Mouse (Mus musculus) layer of hippocampus, adult 11-12 months (tissue): ENCODE measurements around the gene Ric8b.

Source experiments
- DNase-seq: peaks from one replicate; pipeline ENCODE4 v3.0.0; 2022; ENCODE audit warnings: low spot score

Gene Ric8b

DNA sequence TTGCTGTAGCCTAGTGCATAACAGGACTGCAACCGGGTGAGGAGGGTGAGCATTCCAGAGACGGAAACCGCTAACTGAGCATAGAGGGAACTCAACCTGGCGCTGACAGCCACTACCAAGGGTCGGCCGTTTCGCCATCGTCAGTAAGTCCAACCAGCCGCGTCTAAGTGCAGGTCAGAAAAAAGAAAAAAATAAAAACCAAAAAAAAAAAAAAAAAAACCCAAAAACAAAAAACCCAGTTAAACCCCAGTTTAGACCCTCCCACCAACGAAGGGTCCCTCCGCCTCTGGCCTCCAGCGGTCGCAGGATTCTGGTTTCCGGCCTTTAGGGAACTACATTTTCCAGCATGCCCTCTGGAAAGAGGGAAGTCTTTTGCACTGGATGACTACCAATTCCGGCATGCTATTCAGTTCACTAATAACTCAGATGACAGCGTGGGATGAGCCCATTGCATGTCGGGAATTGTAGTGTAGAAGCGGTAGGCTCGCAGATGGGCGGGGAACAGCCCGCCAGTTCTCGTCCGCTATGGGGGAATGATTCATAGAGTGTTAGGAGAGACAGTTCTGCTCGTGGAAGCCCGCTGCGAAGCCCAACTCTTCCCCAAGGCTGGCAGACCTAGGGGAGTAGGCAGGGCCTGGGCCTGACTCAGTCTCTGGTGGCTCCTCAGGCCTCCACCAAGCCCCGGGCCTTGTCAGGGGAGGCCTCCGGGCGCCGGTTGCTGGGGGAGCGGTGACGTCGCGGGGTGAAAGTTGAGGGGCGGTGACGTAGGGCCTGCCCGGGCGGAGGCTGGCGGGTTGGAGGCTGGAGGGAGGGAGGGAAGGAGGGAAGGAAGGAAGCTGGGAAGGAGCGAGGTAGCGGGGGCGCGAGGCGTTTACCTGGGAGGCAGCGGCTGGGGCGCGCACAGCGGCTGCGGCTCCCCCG, at the start of gene Ric8b:
Gene Ric8b, plus strand, starts transcription at position 807 of the 921 bp plus-strand sequence.
- peak; percentile 95 for DNase-seq

DNA sequence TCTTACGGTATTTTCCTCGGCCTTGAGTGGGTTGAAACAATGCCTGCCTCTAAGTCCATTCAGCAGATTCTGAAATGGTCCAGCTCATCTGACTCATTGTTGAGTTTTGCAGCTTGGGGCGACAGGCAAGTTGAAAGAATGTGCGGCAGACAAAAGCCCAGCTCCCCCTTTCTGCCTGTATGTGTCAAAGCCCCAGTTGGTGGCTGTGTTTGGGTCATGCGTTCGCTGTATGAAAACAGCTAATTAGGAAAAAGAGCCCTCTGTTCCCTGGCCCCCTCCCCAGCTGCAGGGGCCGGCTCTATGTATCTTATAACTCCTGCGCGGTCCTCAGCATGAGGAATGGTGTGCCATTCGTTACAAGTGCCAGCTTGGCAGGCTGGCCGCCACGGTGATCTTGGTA, 46.1 kb upstream of the Ric8b start:
- no peak for DNase-seq

DNA sequence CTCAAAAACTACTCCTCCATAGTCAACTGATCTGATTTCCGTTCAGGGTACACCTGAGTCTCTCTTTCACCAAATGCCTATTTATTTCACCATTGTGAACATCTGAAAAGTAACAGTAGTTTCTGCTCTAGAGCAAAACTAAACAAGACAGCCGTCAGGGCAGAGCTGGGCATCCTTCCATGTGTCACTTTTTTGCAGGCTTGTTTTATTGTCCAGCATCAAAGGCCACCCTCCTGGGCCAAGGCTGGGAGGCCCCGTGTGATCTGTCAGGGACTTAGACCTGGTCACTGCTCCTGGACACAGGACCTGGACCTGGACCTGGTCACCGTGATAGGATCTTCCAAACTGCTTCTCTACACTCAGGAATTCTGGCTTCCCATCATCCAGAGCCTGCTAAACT, 45.5 kb upstream of the Ric8b start:
- no peak for DNase-seq

DNA sequence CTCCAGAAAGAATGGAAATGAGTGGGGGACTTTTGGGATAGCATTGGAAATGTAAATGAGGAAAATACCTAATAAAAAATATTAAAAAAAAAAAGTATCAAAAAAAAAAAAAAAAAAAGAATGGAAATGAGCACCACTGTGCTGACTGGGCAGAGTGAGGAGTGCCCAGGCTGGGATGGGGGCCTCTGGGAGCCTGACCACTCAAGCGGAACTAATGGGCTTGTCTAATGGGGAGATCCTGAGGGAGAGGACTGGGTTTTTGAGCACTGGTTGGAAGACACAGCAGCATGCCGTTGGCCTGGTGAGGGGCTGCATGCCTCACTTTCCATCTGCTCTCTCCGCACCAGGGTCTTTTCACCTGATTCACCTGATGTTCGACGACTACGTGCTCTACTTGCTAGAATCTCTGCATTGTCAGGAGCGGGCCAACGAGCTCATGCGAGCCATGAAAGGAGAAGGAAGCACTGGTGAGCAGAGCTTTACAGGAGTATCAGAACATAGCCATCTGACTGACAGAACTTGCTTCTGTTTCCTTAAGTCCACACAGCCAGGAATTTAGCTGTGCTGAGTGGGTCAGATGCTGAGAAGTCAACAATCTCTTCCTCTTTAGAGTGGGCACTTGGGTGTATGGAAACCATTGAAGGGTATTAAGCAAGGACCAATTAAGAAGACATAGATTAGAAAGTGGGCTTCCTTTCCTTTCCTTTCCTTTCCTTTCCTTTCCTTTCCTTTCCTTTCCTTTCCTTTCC, 37.4 kb upstream of the Ric8b start:
- no peak for DNase-seq

DNA sequence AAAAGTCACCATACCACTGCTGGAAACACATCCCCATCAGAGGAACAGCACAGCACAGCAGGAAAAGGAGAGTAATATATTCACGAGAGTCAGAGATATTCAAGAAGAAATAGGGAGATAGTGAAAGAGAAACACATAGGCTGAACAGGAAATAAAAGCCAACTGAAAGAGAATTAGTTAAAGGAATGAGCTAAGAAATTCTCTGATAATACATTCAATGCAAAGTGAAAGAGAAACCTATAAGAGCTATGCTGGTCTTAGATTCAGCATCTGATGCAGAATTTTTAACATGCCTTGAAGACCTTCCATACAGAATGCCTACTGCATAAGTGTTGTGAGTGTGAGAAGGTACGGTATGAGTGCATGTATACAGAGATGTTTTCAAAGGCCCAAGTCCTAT, 34.9 kb upstream of the Ric8b start:
- no peak for DNase-seq

DNA sequence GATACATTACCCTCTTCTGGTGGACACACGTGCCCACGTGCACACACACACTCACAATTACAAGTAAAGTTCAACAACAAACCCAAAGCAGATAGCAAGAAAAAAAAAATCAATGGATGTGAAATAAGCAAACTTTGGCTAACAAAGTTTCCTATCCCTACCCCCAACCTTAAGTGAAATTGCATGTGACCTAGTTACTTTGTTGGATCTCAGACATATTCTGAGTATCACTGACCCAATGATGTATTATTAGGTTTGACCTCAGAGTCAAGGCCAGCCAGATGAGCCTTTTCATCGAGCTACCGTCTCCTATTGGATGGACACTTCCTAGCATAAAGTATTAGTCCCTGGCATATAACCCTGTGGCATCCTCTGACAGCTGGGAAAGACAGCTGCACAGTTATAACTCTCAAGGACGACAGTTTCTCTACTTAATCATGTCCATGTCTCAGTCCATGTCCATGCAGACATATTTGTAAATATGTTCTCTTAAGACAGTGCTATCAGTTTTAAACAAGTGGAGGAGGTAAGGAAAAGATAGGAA, 32.0 kb upstream of the Ric8b start:
- no peak for DNase-seq

DNA sequence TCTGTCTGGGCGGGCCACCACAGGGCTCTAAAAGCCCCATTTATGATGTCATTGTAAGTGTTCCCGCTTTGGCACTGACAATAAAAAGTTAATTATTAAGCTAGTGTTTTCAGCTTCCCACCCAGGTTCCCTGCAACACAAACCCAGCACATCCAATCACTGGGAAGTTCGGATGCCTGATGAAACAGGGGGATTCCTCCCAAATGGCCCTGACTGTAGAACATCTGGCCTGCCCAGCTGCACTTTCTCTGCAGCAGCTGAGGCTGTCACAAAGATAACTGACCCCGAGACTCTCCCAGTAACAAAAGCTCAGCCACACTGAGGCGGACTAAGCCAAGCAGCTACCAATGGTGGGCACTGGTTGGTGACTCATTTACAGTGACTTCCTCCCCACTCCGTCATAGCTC, 31.2 kb upstream of the Ric8b start:
- no peak for DNase-seq

DNA sequence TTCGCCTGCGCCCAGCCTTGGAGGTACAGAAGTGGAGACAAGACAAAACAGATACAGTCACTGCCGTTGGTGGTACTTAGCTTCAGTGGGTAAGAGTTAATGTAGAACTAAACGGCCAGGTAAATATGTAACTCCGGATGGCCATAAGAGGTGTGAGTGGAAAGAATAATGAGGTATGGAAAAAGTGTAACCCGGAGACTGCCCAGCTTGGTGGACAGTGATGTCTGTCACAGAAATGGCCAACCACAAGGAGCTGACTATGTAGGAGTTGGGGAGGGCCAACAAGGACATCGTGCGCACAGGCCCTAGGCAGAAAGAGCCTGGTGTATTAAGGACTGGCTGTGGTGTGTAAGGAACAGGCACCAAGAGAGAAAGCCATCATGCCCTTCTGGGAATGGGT, 30.6 kb upstream of the Ric8b start:
- no peak for DNase-seq

DNA sequence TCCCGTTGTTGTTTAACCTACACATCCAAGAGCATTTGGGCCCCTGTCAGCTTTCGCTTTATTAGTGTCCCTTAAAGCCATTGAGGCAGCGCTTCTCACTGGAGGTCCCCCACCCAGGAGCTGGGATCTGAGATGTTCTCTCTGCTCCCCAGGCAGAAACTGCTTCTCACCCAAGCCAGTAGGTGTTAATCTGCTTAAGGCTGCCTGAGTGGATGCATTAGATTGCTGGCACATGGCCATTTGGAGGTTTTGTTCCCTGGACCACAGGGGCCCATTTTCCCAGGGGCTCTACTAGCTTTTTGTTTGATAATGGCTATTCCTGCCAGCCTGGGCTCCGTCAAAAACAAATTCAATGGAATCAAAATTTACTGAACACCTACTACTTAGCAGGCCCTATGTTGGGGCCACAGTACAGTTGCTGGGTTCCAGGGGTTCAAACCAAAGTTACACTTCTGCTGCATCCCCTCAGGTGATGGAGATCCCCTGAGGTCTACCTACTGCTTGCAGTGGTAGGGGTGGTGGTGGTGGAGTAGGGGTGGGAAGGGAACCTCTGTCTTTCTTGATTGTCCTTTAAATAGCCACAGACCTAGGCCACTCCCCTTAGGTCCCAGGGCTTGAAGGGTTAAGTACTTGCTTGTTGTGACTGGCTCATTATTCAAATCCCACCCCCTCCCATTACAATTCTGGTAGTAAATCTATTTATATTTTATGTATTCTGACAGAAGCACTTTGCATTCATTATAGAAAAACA, 28.1 kb upstream of the Ric8b start:
- no peak for DNase-seq

DNA sequence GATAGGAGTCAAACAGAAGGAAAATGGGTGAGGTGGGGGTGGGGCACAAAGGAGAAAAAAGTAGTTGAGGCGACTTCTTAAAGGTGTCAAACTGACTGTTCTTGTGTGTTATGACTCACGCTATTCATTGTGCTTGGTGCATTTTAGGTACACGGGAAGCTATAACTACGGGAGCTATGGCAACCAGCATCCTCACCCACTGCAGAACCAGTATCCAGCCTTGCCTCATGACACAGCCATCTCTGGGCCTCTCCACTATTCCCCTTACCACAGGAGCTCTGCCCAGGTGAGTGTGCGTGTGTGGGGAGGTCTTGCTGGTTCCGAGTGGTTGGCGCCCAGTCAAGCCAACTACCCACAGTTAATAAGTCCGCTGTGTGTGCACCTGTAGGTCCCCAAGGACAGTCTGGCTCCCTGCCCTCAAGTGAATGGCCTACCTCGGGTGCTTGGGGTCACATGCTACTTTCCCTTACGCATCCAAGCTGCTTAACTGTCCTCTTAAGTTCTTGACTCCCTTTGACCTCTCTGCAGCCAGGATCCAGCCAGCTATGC, 21.5 kb upstream of the Ric8b start:
- DNase-seq = no peak

DNA sequence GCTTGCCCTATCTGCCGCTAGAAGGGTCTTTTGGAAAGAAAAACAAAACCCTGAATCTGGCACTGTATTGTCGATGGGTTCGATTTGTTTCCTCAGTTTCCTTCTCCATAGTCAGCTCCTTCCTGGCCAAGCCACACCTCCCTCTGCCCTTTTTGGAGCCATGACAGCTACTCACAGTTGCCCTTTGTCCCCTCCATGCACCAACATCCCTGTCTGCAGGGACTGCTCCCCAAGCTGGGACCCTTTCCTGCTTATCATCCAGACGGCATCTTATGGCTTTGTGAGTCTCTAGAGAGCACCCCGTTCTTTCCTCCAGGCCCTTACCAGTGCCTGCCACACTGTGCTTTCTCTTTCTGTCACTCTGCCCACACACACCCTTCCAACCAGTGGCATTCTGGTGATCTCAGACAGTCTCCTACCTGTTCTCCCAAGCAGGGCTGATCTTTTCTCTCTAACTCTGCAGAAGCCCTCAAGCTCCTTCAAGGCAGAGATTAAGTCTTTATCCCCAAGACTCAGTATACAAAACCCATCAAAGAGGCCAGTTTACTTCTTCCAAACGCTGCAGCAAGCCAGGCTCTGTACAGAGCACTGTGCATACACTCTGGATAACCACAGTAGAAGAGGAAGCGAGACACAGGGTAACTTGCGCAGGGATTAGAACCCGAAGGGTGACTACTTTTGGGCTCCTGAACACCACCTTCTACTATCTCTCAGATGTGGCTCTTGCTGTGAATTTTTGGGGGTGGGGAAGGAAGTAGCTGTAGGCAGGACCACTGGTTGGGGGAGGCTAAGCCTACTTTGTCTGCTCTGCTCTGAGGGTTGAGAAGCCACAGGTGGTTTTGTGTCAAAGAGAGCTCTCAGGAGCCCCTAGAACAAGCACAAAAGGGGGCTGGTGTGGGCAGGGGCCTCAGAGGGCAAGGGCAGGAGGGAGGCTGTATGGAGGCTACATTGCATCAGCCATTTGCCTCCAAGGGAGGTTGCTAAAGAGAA, 20.2 kb upstream of the Ric8b start:
- no peak for DNase-seq

DNA sequence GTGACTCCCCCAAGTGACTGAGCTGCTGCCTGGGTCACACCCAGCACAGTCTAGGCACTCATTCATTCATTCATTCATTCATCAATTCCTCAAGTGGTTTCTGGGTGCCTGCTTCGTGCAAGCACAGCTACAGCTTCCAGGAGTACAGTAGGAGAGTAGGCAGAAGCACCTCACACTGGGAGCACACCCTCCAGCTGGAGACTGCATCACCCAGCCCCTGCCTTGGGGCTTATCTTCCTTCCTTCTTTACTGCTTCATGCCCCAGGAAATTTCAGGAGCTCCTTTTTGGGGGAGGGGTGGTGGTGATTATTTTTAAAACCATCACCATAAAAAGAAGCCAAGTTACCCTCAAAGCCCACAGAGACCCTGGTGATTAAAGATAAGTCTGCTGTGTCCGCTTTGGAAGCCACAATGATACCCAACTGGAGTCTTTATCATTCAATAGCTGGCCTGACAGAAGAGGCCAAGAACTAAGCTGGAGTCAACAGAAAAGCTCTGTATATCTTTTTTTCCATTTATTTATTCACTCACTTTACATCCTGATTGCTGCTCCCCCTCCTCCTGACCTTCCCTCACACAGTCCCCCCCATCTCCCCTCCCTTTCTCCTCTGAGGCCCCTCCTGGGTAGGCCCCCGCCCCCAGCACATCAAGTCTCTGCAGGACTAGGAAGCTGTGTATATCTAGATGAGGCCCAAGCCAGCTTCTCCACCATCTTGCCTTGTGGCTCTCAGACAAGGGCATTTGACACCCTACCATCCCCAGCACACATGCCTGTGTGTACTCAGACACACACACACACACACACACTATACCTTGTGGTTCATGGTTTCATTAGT, 19.1 kb upstream of the Ric8b start:
- DNase-seq = no peak

DNA sequence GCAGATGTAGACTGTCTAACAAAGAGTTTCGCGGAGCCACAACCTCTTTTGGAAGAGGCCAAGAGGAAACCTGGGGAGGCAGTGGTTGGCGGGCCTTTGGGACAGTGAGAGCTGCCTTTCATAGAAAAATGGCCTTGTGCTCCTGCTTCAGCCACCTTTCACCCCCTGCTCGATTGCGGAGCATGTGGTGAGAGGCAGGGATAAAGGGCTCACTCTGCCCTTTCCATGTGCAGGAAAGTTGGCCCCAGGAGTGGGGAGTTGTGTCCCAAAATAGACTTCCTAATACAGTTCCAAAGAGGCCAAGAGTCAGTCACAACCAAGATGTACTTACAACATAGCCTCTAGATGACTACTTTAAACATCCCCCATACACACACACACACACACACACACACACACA, 15.7 kb upstream of the Ric8b start:
- no peak for DNase-seq

DNA sequence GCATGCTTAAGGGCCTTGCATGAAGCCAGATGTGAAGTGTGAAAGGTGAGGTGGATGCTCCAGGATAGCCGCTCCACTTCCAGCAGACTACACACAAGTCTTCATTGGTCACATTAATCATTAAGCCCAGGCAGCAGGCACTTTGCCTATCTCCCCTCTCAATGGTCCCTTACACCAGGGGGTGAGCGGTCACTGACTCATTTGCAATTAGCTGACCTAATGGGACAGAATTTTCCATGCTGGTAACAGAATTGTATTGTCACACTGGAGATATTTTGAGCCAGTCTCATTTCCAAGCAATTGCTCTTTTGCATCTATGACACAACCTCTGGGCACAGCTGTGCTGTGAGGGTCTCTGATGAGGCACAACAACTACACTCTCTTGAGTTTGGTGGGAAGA, 15.2 kb upstream of the Ric8b start:
- no peak for DNase-seq

DNA sequence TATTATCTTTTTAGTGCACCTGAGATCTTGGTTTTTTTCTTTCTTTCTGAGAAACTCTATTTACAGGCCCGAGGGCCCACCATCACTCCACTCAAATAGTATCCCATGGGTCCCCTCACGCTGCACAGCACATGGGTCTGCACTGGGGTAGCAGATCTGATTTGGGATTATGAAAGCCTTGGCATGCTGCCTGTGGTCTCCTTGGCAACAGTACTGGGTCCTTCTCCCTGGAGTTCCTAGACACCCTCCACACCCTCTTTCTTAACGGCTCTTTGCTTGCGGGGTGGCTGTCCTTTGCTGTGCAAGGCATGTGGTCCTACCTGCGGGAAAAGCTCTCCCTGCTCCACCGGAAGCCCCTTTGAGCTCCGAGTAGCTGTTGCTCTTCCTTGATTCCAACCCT, 14.1 kb upstream of the Ric8b start:
- peak; percentile 31 for DNase-seq

DNA sequence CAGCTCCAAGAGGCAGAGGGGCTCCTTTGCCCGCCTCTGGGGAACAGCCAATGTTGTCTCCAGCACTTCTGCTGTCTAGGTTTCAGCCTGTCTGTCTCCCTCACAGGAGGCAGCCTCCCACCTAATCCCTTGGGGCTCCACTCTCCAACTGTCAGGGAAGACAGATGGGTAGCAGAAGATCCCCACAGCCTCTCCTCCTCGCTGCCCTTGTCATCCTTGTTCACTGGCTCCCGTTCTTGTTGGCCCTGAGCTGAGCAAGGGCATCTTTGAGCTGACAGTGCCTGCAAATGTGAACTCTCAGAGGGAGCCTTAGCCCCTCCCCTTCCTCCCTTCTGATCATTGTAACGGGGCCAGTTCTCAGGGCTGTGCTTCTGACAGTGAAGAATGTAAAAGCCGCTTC, 13.7 kb upstream of the Ric8b start:
- DNase-seq = peak; percentile 41

DNA sequence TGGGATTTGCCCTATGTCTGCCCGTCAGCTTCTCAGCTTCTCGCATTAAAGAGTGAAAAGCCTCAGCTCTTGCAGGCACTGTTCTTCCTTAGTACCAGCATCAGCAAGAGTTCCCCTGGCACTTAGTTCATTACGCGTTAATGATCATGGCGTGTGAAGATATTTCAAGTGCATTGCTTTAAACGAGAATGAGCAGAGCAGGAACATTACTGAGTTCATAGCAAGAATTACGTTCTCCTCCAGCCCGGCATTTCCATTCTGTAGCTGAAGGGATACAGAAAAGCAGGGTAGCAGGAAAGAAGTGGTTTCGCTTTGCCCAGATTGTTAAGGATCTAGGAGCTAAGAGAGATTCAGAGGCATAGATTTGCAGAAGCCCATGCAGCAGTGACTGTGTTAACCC, 10.5 kb upstream of the Ric8b start:
- DNase-seq = no peak

DNA sequence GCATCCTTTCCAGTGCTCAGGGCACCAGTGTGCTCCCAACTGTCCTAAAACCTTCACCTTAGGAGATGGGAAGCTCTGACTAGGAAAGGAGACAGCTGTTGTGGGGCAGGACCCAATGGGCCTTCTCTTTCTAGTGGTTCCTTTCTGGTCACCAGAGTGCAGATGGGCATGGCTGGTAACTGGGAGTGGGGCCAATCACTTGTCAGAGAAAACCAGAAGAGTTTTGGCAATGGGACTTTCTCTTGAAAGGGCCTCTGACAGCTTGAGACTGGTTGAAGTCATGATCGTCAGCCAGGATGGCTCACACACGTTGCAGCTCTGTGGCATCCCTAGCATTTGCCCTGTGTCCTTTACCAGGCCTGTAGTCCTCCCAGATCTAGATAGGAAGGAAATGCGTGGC, 9.4 kb upstream of the Ric8b start:
- DNase-seq = no peak

DNA sequence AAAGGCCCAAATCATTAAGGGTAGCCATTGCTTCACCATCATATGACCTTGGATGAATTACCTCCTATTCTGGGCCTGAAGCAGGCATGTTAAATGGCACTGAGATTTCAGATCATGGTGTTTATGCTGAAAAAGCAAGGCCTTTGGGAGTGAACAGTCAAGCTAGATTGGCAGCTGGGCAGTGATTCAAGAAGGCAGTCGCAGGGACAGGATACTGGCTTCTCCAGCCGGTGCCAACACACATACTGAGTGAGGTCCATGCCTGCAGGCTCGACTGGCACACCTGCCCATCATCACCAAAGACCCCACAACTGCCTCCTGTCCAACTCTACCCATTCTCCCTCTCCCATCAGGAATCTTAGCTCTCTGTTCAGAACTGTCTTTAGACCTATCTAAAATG, 8.9 kb upstream of the Ric8b start:
- no peak for DNase-seq
